Mouse (Mus musculus) testis, adult 2 months (tissue): ENCODE results near the gene Adam30. TPM values are rescaled to one million over a fixed set of nuclear protein-coding genes. Genes with fewer than 3 reads are reported as not detected.

Experiments
- H3K27ac ChIP-seq: fragments of 200-500 bp; 2 replicates; pipeline ENCODE4 v1.5.1; 2012; ENCODE audit warnings: low read depth, low read length; ENCODE audit not compliant: control insufficient read depth, insufficient read depth
- H3K27me3 ChIP-seq: fragments of 200-500 bp; 2 replicates; pipeline ENCODE4 v1.6.1; 2012; ENCODE audit warnings: mild to moderate bottlenecking, low read length, moderate library complexity; ENCODE audit not compliant: control insufficient read depth, insufficient read depth
- H3K36me3 ChIP-seq: fragments of 200-500 bp; 2 replicates; pipeline ENCODE4 v1.6.1; 2012; ENCODE audit warnings: mild to moderate bottlenecking, low read length; ENCODE audit not compliant: control insufficient read depth, insufficient read depth
- H3K4me1 ChIP-seq: fragments of 200-500 bp; 2 replicates; pipeline ENCODE4 v1.6.1; 2012; ENCODE audit warnings: low read length; ENCODE audit not compliant: control insufficient read depth, insufficient read depth
- H3K4me3 ChIP-seq: fragments of 200-500 bp; 2 replicates; pipeline ENCODE4 v1.5.1; 2012; ENCODE audit warnings: low read depth, mild to moderate bottlenecking, low read length, moderate library complexity, mixed read lengths; ENCODE audit not compliant: control insufficient read depth
- CTCF ChIP-seq: fragments of 200-500 bp; IDR thresholded peaks from 2 replicates; pipeline ENCODE4 v1.5.1; 2012; ENCODE audit warnings: low read depth, mild to moderate bottlenecking, inconsistent platforms, low read length, moderate library complexity; ENCODE audit not compliant: control insufficient read depth, insufficient read depth, insufficient replicate concordance
- POLR2A ChIP-seq: fragments of 200-500 bp; IDR thresholded peaks from 2 replicates; pipeline ENCODE4 v1.6.1; 2012; ENCODE audit warnings: low read depth, mild to moderate bottlenecking, inconsistent platforms, low read length, moderate library complexity; ENCODE audit not compliant: control insufficient read depth
- polyA plus RNA-seq: library from polyadenylated mRNA; depleted of rRNA; stranded (reverse); fragments of >200 nt; gene quantifications from 2 replicates; pipeline ENCODE4 v1.2.3, GENCODE M21; 2012

Adam30 gene
- polyA plus RNA-seq, 1 experiment: 45.1 TPM

- Histone ChIP-seq H3K27me3 (no peaks in the 10 kb centered on the region), H3K4me3 (no peak overlapping the region), H3K4me1 (no peaks in the 10 kb centered on the region), H3K27ac (no peak overlapping the region), H3K36me3 (no peaks in the 10 kb centered on the region)
- TF ChIP-seq CTCF: no peak
- TF ChIP-seq POLR2A: no peak
Measured at GRCm38 (mm10) chr3:98153460-98153859, 7.0 kb upstream of the Adam30 start.

GRCm38 (mm10) chr3:98156158-98156557, 4.3 kb upstream of the Adam30 start:
- H3K27me3 ChIP-seq: no peaks in the 10 kb centered on the region
- H3K4me3 ChIP-seq: no peak overlapping the region
- TF ChIP-seq CTCF: no peak
- no peak for TF ChIP-seq POLR2A
- H3K27ac ChIP-seq: no peak overlapping the region
- peaks cover 4% of the 10 kb centered on the region; the same call in 1 of the 2 replicates for H3K4me1 ChIP-seq
- H3K36me3 ChIP-seq: no peaks in the 10 kb centered on the region

DNA sequence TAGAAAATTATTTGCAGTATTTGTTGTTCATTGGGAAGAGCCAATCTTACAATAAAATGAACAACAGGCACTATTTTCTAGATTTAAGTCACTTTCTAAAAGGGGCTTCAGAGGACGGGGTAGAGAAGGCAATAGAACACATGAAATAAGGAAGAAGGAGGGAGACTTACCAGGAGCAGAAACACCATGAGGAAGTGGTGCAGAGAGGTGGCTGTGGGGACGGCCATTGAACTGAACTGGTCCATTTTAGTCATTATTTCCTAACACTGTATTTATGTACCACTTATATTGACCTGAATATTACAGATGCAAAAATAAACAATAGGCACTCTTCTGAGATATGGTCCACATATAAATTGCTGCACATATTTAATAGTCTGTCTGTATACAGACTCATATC, 3.4 kb upstream of the Adam30 start:
- no peaks in the 10 kb centered on the region for H3K36me3 ChIP-seq
- no peaks in the 10 kb centered on the region for H3K27me3 ChIP-seq
- no peak overlapping the region for H3K4me3 ChIP-seq
- peaks cover 4% of the 10 kb centered on the region; the same call in 1 of the 2 replicates for H3K4me1 ChIP-seq
- no peak for TF ChIP-seq CTCF
- no peak for TF ChIP-seq POLR2A
- H3K27ac ChIP-seq: no peak overlapping the region

GRCm38 (mm10) chr3:98157585-98157984, 2.8 kb upstream of the Adam30 start:
- Histone ChIP-seq H3K27me3 (no peaks in the 10 kb centered on the region), H3K27ac (no peak overlapping the region), H3K4me1 (peaks cover 4% of the 10 kb centered on the region; the same call in 1 of the 2 replicates), H3K36me3 (no peaks in the 10 kb centered on the region), H3K4me3 (no peak overlapping the region)
- TF ChIP-seq CTCF (no peak), POLR2A (no peak)

DNA sequence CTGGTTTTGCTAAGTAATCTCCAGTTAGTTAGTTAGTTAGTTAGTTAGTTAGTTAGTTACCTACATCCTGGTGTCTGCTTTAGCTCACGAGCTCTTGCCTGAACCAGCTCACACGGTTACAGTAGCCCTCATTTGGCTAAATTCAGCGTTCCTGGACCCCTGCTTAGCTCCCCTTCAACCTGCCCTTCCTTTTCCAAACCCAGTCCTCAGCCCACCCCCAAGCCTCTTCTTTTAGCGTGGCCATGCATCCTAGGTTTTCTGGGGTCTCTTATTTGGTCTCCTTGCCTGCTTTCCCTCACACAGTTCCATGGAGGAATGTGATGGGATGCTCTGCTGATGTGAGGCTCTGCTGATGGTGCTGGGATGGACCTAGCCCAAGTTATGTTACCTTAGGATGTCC, 1.8 kb upstream of the Adam30 start:
- Histone ChIP-seq H3K4me3 (no peak overlapping the region), H3K27me3 (no peaks in the 10 kb centered on the region), H3K27ac (no peak overlapping the region), H3K36me3 (no peaks in the 10 kb centered on the region), H3K4me1 (peaks cover 4% of the 10 kb centered on the region; the same call in 1 of the 2 replicates)
- TF ChIP-seq CTCF: no peak
- no peak for TF ChIP-seq POLR2A

- TF ChIP-seq CTCF (no peak), POLR2A (no peak)
- Histone ChIP-seq H3K27me3 (no peaks in the 10 kb centered on the region), H3K27ac (no peak overlapping the region), H3K4me3 (no peak overlapping the region), H3K4me1 (peaks cover 4% of the 10 kb centered on the region; the same call in 1 of the 2 replicates), H3K36me3 (no peaks in the 10 kb centered on the region)
Measured at GRCm38 (mm10) chr3:98159289-98159688, 1.1 kb upstream of the Adam30 start.

GRCm38 (mm10) chr3:98178340-98178739, 17.9 kb downstream of the Adam30 start:
- Histone ChIP-seq H3K27me3 (no peaks in the 10 kb centered on the region), H3K27ac (no peak overlapping the region), H3K4me1 (no peaks in the 10 kb centered on the region), H3K4me3 (no peak overlapping the region), H3K36me3 (no peaks in the 10 kb centered on the region)
- no peak for TF ChIP-seq CTCF
- TF ChIP-seq POLR2A: no peak

GRCm38 (mm10) chr3:98180805-98181204, 20.4 kb downstream of the Adam30 start:
- no peak overlapping the region for H3K4me3 ChIP-seq
- no peaks in the 10 kb centered on the region for H3K27me3 ChIP-seq
- TF ChIP-seq CTCF (peak; percentile 54; the same call in 1 of the 2 replicates), POLR2A (no peak)

More at GRCm38 (mm10) chr3:98180805-98181204, 20.4 kb downstream of the Adam30 start:
- Histone ChIP-seq H3K4me1 (no peaks in the 10 kb centered on the region), H3K27ac (no peak overlapping the region), H3K36me3 (no peaks in the 10 kb centered on the region)
